Mouse (Mus musculus) heart, embryonic 16.5 days (tissue): ENCODE results near the gene B4galt2. TPM values are rescaled to one million over a fixed set of nuclear protein-coding genes. Genes with fewer than 3 reads are reported as not detected.
A peak's percentile ranks its signal among the peaks of the same experiment; 100 is the strongest.

Experiments
- ATAC-seq: fragments of 200-750 bp; cut with Nextera tagmentation; replicated peaks from 2 replicates; pipeline ENCODE4 v1.8.0; 2017; ENCODE audit warnings: moderate number of reproducible peaks; ENCODE audit not compliant: insufficient read depth, low FRiP score; ENCODE audit errors: extremely low read depth
- H3K27ac ChIP-seq: fragments of 300-500 bp; sonication (generic); 2 replicates; pipeline ENCODE4 v1.5.1; 2014; ENCODE audit warnings: mild to moderate bottlenecking, low read length, control low read depth, moderate library complexity
- H3K27me3 ChIP-seq: fragments of 300-500 bp; sonication (generic); 2 replicates; pipeline ENCODE4 v1.6.1; 2014; ENCODE audit warnings: low read length, mixed read lengths; ENCODE audit not compliant: control insufficient read depth, insufficient read depth
- H3K36me3 ChIP-seq: fragments of 300-500 bp; sonication (generic); 2 replicates; pipeline ENCODE4 v1.6.1; 2014; ENCODE audit not compliant: control insufficient read depth, insufficient read depth
- H3K4me1 ChIP-seq: fragments of 300-500 bp; sonication (generic); 2 replicates; pipeline ENCODE4 v1.6.1; 2014; ENCODE audit warnings: low read length, mixed read lengths; ENCODE audit not compliant: control insufficient read depth, insufficient read depth
- H3K4me2 ChIP-seq: fragments of 300-500 bp; sonication (generic); 2 replicates; pipeline ENCODE4 v1.6.1; 2014; ENCODE audit warnings: low read depth, mild to moderate bottlenecking, control low read depth, low read length
- H3K4me3 ChIP-seq: fragments of 300-500 bp; sonication (generic); 2 replicates; pipeline ENCODE4 v1.5.1; 2014; ENCODE audit warnings: mild to moderate bottlenecking, control low read depth, low read length
- H3K9ac ChIP-seq: fragments of 300-500 bp; sonication (generic); 2 replicates; pipeline ENCODE4 v1.6.1; 2014; ENCODE audit warnings: low read length, control low read depth
- H3K9me3 ChIP-seq: fragments of 300-500 bp; sonication (generic); replicated peaks from 2 replicates; pipeline ENCODE4 v1.6.1; 2016; ENCODE audit warnings: low read length; ENCODE audit not compliant: control insufficient read depth
- WGBS: fragments of 180-500 bp; shearing (Covaris S2); extraction: QIAGEN DNeasy Blood & Tissue Kit; methylation state at CpG from one replicate; pipeline ENCODE4 v1.1.7; 2014; 5-methylcytosine and 5-hydroxymethylcytosine counted together
- polyA plus RNA-seq: library from polyadenylated mRNA; unstranded; fragments of >200 nt; fragmentation: Nextera tagmentation; extraction: Ambion mirVana; gene quantifications from 2 replicates; pipeline ENCODE4 v1.2.1, GENCODE M21; 2015

B4galt2 gene
- 8.6 and 9.5 TPM in 2 replicates for polyA plus RNA-seq

DNA sequence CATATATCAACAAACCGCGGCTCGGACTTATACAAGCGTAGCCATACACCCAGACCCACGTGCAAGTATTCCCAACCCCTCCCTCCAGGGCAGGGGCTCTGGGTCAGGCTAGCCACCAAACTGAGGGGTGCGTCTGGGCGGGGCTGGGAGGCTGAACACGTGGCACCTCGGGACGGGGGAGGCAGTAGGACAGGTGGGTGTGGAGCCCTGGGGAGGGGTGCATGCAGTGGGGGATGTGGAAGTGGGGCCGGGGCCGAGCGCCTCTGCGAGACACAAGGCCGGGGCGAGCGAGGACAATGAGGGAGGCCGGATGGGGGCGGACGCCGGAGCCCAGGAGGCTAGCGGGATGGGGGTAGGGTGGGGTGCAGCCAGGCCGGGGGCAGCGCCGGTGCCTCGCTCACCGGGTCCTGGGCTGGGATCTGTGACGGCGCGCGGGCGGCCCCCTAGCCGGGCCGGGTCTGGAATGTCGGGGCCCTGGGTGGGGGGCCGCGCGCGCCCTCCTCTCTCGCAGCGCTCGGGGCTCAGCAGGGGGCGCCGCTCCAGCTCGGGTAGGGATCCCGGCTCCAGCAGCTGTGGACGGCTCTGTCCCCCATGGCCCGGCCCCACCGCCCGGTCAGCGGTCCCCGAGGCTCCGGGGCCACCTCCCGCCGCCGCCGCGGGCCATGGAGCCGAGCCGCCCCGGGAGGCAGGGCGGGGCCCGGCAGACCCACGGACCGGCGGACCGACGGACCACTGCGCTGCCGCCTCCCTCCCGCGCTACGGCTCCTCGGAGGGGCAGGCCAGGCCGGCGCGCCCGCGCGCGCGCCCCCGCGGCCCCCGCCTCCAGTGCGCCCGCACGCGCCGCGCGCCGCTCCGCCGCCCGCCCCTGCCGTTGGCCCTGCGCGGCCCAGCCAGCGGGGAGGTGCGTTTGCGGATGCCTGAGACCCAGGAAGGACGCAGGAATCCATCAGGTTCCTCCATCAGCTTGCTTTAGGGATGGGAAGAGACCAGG, at the start of gene B4galt2:
B4galt2 (minus strand) TSS at position 787 of the 991 bp plus-strand sequence.
- 0 out of 2 replicates have a peak within 1 kb of the TSS, but pooled peaks have one; percentile 30 for H3K27ac ChIP-seq
- no peaks in the 10 kb centered on the region for H3K27me3 ChIP-seq
- WGBS, result 2% methylated on average over 86 of the region's 103 CpGs
- peak; percentile 53 for ATAC-seq
- H3K9me3 ChIP-seq, result no peaks in the 10 kb centered on the region
- peaks cover 15% of the 10 kb centered on the region for H3K36me3 ChIP-seq
- H3K4me1 ChIP-seq, result peaks cover 19% of the 10 kb centered on the region
- peak within 1 kb of the TSS; percentile 85 for H3K9ac ChIP-seq
- peak within 1 kb of the TSS; percentile 79 for H3K4me3 ChIP-seq
- H3K4me2 ChIP-seq, result peak within 1 kb of the TSS; percentile 62

DNA sequence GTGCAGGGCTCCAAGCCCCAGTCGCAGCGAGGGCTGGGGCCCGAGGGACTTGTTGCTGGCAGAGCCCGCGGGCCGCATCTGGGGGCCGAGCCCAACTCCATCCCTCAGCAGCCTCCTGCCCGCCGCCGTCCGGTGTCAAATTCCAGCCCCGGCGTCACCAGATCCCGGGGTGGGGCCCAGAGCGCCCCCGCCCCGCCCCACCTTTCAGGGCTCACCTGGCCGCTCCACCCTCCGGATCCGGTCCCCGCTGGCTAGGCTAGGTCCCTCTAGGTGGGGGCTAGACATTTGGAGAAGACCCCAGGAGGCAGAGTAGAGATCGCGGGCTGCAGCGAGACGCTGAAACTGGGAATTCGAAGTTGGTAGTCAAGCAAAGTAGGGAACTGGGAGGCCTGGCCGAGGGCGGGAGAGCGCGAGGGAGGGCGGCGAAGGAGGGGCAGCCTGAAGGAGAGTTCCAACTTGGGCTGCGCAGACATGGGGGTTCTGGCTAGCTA, 46.1 kb upstream of the B4galt2 start, which contains the start of gene Artn:
Artn (minus strand) TSS at position 373 of the 491 bp plus-strand sequence.
- WGBS, result under 1% methylated on average over 33 of the region's 33 CpGs
- Histone ChIP-seq H3K4me3 (peak within 1 kb of the TSS; percentile 52), H3K4me1 (peaks cover 22% of the 10 kb centered on the region), H3K9me3 (no peaks in the 10 kb centered on the region), H3K27me3 (peaks cover 46% of the 10 kb centered on the region), H3K9ac (peak within 1 kb of the TSS; percentile 64), H3K4me2 (peak within 1 kb of the TSS; percentile 85), H3K27ac (no peak within 1 kb of the TSS), H3K36me3 (no peaks in the 10 kb centered on the region)
- no peak for ATAC-seq

DNA sequence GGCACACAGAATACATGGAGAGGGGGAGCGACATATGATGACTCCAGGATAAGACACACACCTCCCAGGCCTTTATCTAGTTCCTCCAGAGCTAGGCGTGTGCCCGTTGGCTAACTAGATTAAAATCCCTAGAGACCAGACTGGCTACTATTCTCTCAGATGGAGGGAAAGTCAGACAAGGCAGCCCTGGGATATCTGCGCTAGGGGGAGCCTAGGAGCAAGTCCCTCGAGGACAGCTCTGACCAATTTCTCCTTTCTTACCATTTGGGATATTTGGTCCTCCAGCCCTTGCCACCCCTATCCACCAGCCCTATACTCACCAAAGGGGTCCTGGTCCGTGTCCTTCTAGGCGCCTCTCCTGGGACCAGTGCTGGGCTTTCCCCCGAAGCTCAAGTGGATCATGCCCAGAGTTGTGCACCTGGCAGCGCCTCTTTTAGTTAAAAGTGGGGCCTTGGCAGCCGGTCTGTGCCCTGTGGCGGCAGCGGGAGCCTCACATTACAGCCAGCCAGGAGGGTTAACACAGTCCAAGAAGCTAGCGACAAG, 45.5 kb upstream of the B4galt2 start:
- 0 out of 2 replicates have a peak, but pooled peaks have one; percentile 39 for ATAC-seq
- H3K27me3 ChIP-seq, result peaks cover 46% of the 10 kb centered on the region
- H3K27ac ChIP-seq, result no peak overlapping the region

DNA sequence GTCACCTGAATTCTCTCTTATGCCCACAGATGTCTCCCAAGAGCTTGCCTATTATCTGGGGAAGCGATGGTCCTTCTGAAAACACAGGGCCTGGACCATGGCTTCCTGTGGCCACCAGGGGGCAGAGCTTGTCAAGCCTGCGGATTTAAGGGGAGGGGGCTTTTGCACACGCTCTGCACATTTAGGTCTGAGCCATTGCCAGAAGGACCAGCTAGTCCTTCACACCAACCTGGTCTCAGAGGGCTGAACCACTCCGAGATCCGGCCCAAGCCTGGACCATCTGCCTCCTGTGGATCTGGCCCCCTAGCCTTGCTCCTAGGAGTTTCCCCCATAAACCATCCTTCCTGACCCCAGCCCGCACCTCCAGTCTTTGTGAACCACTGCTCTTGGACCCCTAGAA, 44.9 kb upstream of the B4galt2 start:
- 17% methylated on average over 6 of the region's 6 CpGs for WGBS
- Histone ChIP-seq H3K27me3 (peaks cover 46% of the 10 kb centered on the region), H3K36me3 (no peaks in the 10 kb centered on the region), H3K9me3 (no peaks in the 10 kb centered on the region), H3K9ac (no peak overlapping the region), H3K27ac (no peak overlapping the region), H3K4me2 (no peak overlapping the region), H3K4me3 (no peak overlapping the region), H3K4me1 (peaks cover 33% of the 10 kb centered on the region)
- ATAC-seq, result no peak

More for the DNA sequence above, 45.5 kb upstream of the B4galt2 start:
- Histone ChIP-seq H3K4me1 (peaks cover 28% of the 10 kb centered on the region), H3K4me2 (peak overlapping the region; percentile 85), H3K9ac (peak overlapping the region; percentile 64), H3K36me3 (no peaks in the 10 kb centered on the region), H3K9me3 (no peaks in the 10 kb centered on the region), H3K4me3 (peak overlapping the region; percentile 52)
- WGBS, result 3% methylated on average over 13 of the region's 13 CpGs

DNA sequence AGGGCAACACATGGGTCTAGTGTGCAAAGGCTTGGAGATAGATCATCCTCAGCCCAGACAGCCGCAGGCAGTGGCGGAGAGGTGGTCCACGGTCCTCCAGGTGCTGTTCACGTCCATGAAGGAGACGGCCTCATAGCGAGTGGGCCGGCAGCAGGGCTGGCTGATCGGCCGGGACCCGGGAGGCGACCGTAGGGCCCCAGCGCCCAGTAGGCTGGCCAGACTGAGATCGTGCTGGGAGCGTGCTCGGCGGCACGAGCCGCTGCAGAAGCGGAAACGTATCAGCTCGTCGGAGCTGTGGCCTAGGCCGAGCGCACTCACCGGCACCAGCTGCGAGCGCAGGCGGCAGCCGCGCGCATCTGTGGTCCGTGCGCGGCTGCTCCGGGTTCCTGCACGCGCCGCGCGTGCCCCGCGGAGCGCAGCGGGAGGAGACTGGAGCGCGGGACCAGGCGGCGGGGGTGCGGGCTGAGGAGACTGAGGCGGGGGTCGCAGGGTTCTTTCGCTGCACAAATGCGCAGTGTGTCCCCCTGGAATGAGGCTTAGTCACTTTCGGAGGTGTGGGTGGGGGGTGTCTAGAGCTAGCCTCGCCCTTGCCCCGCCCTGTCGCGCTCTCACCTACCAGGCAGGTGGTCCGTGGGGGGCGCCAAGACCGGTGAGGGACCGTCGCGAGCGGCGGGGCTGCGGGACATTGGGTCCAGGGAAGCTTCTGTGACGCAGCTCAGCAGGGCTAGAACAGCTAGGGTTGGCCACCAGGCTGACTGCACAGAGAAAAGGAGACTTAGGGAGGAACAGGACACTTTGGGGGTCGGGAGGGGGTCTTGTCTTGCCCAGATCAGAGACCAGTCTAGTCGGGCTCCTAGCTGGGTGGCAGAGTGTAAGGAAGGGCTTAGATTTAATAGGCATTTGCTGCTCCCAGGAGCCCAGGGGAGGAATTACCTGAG, 43.5 kb upstream of the B4galt2 start:
- Histone ChIP-seq H3K4me1 (peaks cover 36% of the 10 kb centered on the region), H3K4me2 (peak overlapping the region; percentile 95), H3K27ac (no peak overlapping the region), H3K27me3 (peaks cover 46% of the 10 kb centered on the region), H3K9ac (peak overlapping the region; percentile 69), H3K4me3 (peak overlapping the region; percentile 58), H3K36me3 (no peaks in the 10 kb centered on the region), H3K9me3 (no peaks in the 10 kb centered on the region)
- 2% methylated on average over 69 of the region's 71 CpGs for WGBS
- peak; percentile 33; the same call in 1 of the 2 replicates for ATAC-seq

DNA sequence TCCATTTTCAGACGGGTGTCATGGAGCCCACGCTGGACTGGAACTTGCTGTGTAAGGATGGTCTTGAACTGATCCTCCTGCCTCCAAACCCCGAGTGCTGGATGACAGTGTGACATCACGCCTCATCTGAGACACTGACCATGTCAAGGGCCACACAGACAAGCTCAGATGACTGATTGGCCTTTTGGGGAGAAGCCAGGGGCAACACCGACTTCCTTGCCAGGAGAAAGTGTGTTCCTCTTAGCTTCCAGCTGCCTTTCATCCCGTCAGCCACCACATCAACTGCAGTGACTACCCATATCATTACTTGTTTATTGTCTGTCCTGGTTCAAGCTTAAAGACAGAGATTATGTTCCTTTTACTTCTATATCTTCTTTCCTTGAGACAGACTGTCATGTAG, 41.6 kb upstream of the B4galt2 start:
- H3K27me3 ChIP-seq, result peaks cover 42% of the 10 kb centered on the region
- no peak overlapping the region for H3K27ac ChIP-seq
- H3K4me1 ChIP-seq, result peaks cover 35% of the 10 kb centered on the region
- no peak for ATAC-seq
- no peaks in the 10 kb centered on the region for H3K9me3 ChIP-seq
- no peak overlapping the region for H3K9ac ChIP-seq
- H3K36me3 ChIP-seq, result no peaks in the 10 kb centered on the region
- H3K4me2 ChIP-seq, result no peak overlapping the region
- no peak overlapping the region for H3K4me3 ChIP-seq
- 45% methylated on average over 6 of the region's 6 CpGs for WGBS

DNA sequence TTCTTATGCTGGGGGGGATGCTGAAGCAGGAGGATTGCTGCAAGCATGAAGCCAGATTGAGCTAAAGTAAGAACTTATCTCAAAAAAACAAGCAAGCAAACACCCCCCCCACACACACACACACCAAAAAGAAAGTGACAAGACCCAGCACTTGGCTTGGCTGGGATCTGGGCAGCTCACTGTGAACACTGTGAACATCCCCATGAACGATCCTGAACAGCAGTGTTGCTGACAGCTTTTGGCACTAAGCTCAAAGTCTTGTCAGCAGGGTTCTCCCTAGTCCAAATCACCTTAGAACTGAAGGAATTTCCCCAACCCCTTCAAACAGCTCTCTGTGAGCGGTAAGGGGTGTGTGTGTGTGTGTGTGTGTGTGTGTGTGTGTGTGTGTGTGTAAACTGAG, 40.2 kb upstream of the B4galt2 start:
- 29% methylated on average over 2 of the region's 2 CpGs for WGBS
- Histone ChIP-seq H3K4me3 (no peak overlapping the region), H3K9me3 (no peaks in the 10 kb centered on the region), H3K27me3 (peaks cover 31% of the 10 kb centered on the region), H3K4me1 (peaks cover 25% of the 10 kb centered on the region), H3K27ac (peak overlapping the region; percentile 64), H3K9ac (no peak overlapping the region), H3K4me2 (no peak overlapping the region), H3K36me3 (no peaks in the 10 kb centered on the region)
- ATAC-seq, result peak; percentile 79

DNA sequence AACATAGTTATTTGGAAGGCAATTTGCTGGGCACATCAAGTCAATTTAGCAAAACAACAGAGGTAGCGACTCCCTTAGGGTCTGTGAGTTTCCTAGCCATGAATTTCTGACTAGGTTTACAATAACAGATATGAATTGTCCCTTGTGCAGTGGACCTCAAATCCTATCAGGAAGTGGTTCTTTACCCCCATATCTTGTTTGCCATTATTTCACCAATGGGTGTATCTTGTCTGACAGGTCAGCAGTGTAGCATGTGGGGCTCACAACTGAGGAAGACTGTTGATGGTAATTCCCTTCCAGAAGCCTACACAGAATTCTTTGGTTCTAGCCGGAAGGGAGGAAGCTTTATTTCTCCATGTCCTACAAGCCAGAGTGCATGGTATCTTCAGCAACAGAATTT, 38.1 kb upstream of the B4galt2 start:
- H3K9me3 ChIP-seq, result no peaks in the 10 kb centered on the region
- H3K4me3 ChIP-seq, result no peak overlapping the region
- H3K36me3 ChIP-seq, result no peaks in the 10 kb centered on the region
- no peak for ATAC-seq
- WGBS, result 91% methylated on average over 2 of the region's 2 CpGs
- H3K4me2 ChIP-seq, result no peak overlapping the region
- H3K4me1 ChIP-seq, result peaks cover 26% of the 10 kb centered on the region
- H3K27me3 ChIP-seq, result peaks cover 14% of the 10 kb centered on the region
- H3K27ac ChIP-seq, result no peak overlapping the region
- H3K9ac ChIP-seq, result no peak overlapping the region
